Mouse (Mus musculus): ENCODE results near the gene Cecr2.

Cecr2 gene

GRCm38 (mm10) chr6:120819294-120819693 is 153.1 kb downstream of the Cecr2 start:
- intact Hi-C loops (cut with DNase I): no loop called here

GRCm38 (mm10) chr6:120820144-120820543 is 154.0 kb downstream of the Cecr2 start:
- intact Hi-C loops (cut with DNase I): loop anchor here (5.0 kb wide), 1 partner anchor 33 kb away; no protein-coding TSS in a partner anchor

Small RNA genes within 50 kb of the gene (microRNA-seq; reads per million reads assigned to microRNA genes)
- 0 reads per million in 2 experiments for gene Gm25193
